Mouse (Mus musculus) fibroblast of lung, adult 2 months (primary cell): ENCODE measurements around the gene Resp18.

Experiments used
- DNase-seq: peaks from one replicate; pipeline ENCODE4 v3.0.0-alpha.2; 2011; ENCODE audit warnings: low read depth

Resp18 gene

GRCm38 (mm10) chr1:75278228-75278627, at the start of gene Resp18:
Gene Resp18, minus strand, starts transcription at chr1:75278415.
- DNase-seq = no peak

- DNase-seq = no peak
These were observed 49.2 kb upstream of the Resp18 start for GRCm38 (mm10) chr1:75327461-75327860.

GRCm38 (mm10) chr1:75319166-75319565, 41.0 kb upstream of the Resp18 start:
- no peak for DNase-seq

GRCm38 (mm10) chr1:75318736-75319135, 40.5 kb upstream of the Resp18 start:
- DNase-seq = no peak

GRCm38 (mm10) chr1:75318301-75318700, 40.1 kb upstream of the Resp18 start:
- DNase-seq = no peak

- peak; percentile 100 for DNase-seq
These were observed 39.3 kb upstream of the Resp18 start, which contains the start of gene Dnpep for GRCm38 (mm10) chr1:75317241-75318201. Gene Dnpep, minus strand, starts transcription at chr1:75317990.

- peak; percentile 36 for DNase-seq
These were observed 38.6 kb upstream of the Resp18 start for GRCm38 (mm10) chr1:75316861-75317240.

GRCm38 (mm10) chr1:75315456-75316365, 37.5 kb upstream of the Resp18 start:
- DNase-seq = no peak

GRCm38 (mm10) chr1:75315011-75315410, 36.8 kb upstream of the Resp18 start:
- no peak for DNase-seq

GRCm38 (mm10) chr1:75311694-75312093, 33.5 kb upstream of the Resp18 start:
- DNase-seq = no peak

GRCm38 (mm10) chr1:75304662-75305061, 26.4 kb upstream of the Resp18 start:
- DNase-seq = no peak

- DNase-seq = no peak
These were observed 16.1 kb upstream of the Resp18 start for GRCm38 (mm10) chr1:75294294-75294693.

- no peak for DNase-seq
These were observed 15.1 kb upstream of the Resp18 start for GRCm38 (mm10) chr1:75293331-75293701.

- peak; percentile 61 for DNase-seq
These were observed 14.5 kb upstream of the Resp18 start for GRCm38 (mm10) chr1:75292476-75293330.

GRCm38 (mm10) chr1:75291321-75291720, 13.1 kb upstream of the Resp18 start:
- DNase-seq = no peak

GRCm38 (mm10) chr1:75290582-75290981, 12.4 kb upstream of the Resp18 start:
- no peak for DNase-seq

GRCm38 (mm10) chr1:75289888-75290431, 11.7 kb upstream of the Resp18 start:
- DNase-seq = no peak

- DNase-seq = no peak
These were observed 11.2 kb upstream of the Resp18 start for GRCm38 (mm10) chr1:75289376-75289775.

GRCm38 (mm10) chr1:75284911-75285310, 6.7 kb upstream of the Resp18 start:
- DNase-seq = no peak

- no peak for DNase-seq
These were observed 4.8 kb upstream of the Resp18 start for GRCm38 (mm10) chr1:75283017-75283416.
